Mouse (Mus musculus): ENCODE results near the gene Nkain4.

DNA sequence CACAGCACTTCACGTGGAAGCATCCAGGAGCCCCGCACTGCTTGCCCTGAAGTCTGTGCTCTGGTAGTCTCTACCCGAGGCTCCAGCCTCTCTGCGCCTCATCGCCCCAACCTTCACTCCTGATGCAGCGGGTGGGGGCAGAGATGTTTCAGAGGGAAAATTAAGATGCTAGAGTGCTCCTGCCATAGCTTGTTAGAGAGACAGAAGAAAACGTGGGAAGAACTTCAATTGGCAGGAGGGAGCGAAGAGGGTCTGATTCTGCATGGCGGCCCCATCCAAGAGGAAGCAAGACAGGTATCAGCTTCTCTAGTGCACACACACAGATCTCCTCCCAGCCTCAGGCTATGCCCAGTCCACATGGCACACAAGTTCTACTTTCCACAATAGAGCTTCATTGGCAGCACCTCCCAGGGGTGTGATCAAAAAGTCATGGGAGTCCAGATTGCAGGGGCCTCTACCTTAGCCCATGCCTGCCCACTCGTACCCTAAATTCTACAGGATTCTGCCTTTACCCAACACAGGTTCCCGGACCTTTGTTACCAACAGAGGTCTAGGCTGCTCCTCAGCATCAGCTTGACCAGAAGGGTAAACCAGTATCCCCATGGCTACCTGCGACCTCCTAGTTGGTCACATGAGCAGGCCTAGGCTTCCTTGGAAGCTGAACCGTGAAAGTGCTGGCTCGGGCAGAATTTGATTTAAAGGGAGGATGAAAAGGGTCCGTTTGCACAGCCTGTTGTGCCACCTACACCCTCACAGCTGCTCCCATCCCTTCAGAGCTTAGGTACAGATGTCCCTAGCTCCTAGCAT, 57.5 kb downstream of the Nkain4 start:
- no peak for TF ChIP-seq CTCF (IDR thresholded peaks at IDR 0.05)
- no peak for TF ChIP-seq EP300 (IDR thresholded peaks at IDR 0.05)
